Mouse (Mus musculus) neutrophil, adult 65 days (primary cell): ENCODE measurements around the gene Col16a1. TPM values are rescaled to one million over a fixed set of nuclear protein-coding genes. Genes with fewer than 3 reads are reported as not detected.

Source experiments
- total RNA-seq: library from RNA; stranded (reverse); gene quantifications from 2 replicates; pipeline ENCODE4 v1.2.4, GENCODE M21; 2023

Gene Col16a1
- total RNA-seq = not detected in 2 replicates

GRCm38 (mm10) chr4:130047331-130048202 is at the start of gene Col16a1:
TSS of gene Col16a1 (plus strand) at chr4:130047840.

DNA sequence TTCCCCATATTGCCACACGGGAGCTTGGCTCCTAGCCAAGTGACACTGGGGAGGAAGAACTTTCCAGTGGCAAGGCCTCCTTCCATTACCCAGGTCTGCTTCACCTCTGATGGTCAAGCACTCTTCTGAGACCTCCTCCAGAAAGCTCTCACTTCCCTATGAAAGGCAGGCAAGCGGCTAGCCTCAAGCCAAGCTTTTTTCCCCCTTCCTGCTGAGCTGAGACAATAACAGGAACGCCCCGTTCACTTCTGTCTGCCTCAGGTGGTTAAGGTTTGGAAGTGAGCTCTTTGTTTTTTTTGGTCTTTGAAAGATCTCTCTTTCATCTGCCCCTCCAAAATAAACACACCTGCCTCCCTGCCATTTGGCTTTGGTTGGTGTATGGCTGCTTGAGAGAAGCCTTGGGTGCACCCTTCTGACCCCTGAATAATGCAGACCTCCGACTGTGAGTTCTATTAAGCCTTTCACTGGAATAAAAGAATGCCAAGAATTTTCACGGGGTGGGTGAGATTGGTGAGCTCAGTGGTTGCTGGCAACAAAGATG is 54.5 kb downstream of the Col16a1 start, which contains the start of gene Pef1:
Gene Pef1, plus strand, starts transcription at position 448 of the 541 bp plus-strand sequence.

DNA sequence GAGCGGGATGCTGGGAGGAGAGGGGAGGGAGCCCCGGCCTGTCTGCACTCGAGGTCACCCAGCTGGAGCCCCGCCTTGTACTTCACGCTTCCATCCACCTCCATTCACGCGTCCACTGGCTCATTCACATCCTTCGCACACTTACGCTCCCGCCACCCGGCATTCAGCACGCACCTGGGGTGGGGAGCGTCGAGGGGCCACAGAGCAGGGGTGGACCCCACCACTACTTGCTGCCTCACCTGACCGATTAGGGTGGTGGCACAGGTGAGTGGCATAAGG is 91.5 kb downstream of the Col16a1 start, which contains the start of gene Hcrtr1:
Gene Hcrtr1, minus strand, starts transcription at position 146 of the 279 bp plus-strand sequence.

Other genes starting within 250 kb of the Col16a1 start
- gene Ptp4a2, start 236.6 kb upstream of the Col16a1 start, total RNA-seq = 141 and 168 TPM in 2 replicates
- gene Spocd1, start 118.6 kb upstream of the Col16a1 start, total RNA-seq = 0.29 TPM in 1 of 2 replicates, not detected in the other
- not detected in 2 replicates for gene Adgrb2, start 63.0 kb upstream of the Col16a1 start, total RNA-seq
- 53.4 and 70.7 TPM in 2 replicates for gene Pef1, start 54.7 kb downstream of the Col16a1 start, total RNA-seq
- gene Hcrtr1, start 91.5 kb downstream of the Col16a1 start, total RNA-seq = 0.59 TPM in 1 of 2 replicates, not detected in the other
- 67.0 and 83.9 TPM in 2 replicates for gene Tinagl1, start 127.3 kb downstream of the Col16a1 start, total RNA-seq
- not detected in 2 replicates for gene Gm853, start 174.6 kb downstream of the Col16a1 start, total RNA-seq
- 2.2 and 2.5 TPM in 2 replicates for gene Serinc2, start 231.4 kb downstream of the Col16a1 start, total RNA-seq